In the genomic region with DNA sequence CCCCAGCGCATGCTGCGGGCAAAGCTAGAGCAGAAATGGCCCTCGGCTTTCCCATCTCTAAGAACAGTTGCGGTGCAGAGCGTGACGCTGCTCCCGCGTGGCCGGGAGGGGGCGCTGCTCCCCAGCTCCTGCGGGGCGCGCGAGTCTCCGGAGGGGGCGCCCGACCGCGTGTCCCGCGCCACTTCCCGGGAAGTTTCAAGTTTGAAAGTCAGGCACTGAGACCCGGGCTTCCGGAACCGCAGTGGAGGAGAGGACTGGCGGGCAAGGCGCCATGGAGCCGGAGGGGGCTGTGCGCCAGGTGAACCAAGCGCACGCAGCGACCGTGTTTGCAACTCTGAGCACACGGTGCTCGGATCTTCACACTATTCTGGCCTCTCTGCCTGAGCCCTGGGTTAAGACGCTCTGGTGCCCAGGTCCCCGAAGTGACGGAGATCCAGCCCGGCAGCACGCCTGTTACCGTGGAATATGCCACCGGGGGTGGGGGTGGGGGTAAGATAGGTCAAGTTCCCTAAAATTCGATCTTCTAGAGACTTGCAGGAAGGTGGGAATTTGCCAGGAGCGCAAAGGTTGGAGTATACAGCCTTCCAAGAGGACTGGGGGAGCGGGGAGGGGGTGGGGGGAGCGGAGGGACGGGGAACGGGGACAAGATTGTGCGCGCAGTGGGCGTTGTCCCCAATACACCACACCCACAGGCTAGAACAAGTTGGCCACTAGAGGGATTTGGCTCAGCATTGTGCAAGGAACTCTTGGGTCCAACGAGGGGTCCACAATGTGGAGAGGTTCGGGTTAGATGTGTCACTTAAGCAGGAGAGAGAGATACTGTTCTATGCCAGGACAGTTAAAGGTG, we compare ENCODE assay signal across 8 mouse cellular contexts. TPM values are rescaled to one million over a fixed set of nuclear protein-coding genes. Genes with fewer than 3 reads are reported as not detected.
DNase-seq lines count a peak whose midpoint lies in the region; ATAC-seq and TF ChIP-seq lines count a peak whose summit lies in the region.

A gene (plus strand): TSS at position 183 of the 847 bp plus-strand sequence.

- H3K27ac ChIP-seq in hindbrain, embryonic 10.5 days: peak within 1 kb of the TSS; percentile 89

- H3K36me3 ChIP-seq in hindbrain, embryonic 10.5 days: peaks cover 35% of the 10 kb centered on the region

- in situ Hi-C loops in Patski (cut with MboI; ENCODE audit: low pct_unique_long_range_greater_than_20kb): no loop called here

- H3K27me3 ChIP-seq in Patski: no peaks in the 10 kb centered on the region
- H3K27me3 ChIP-seq in hindbrain, embryonic 10.5 days (ENCODE audit: insufficient read depth, poor library complexity, severe bottlenecking): no peaks in the 10 kb centered on the region

- no peaks in the 10 kb centered on the region for H3K9me3 ChIP-seq in hindbrain, embryonic 10.5 days

- under 1% methylated on average over 53 of the region's 53 CpGs for WGBS in hindbrain, embryonic 10.5 days

- POLR2A ChIA-PET in Patski (lab: Charles Lee): interaction anchor here (0.9 kb wide), 1 partner anchor 10 kb away, joined by 4 read pairs; no protein-coding TSS in a partner anchor

- peaks cover 32% of the 10 kb centered on the region for H3K4me1 ChIP-seq in hindbrain, embryonic 10.5 days (replicated peaks)

- CTCF ChIA-PET in Patski (lab: Charles Lee): interaction anchor here (0.8 to 1.2 kb wide), 3 partner anchors 10 to 17 kb away, joined by 3 to 5 read pairs (median 3); no protein-coding TSS in a partner anchor

- H3K4me3 ChIP-seq in hindbrain, embryonic 10.5 days: peak within 1 kb of the TSS; percentile 67

- TF ChIP-seq CTCF in Patski (IDR thresholded peaks at IDR 0.05): no peak

- no peak for DNase-seq in Patski (ENCODE audit: low read depth, low spot score)
- peak; percentile 74 for DNase-seq in cerebellum, adult 9-10 months
- peak; percentile 89 for DNase-seq in hindbrain, embryonic 10.5 days (ENCODE audit: low spot score)
- DNase-seq in layer of hippocampus, postnatal 14 days (ENCODE audit: low spot score in 2 of 2): peak; percentile 75 to 80
- peak; percentile 88 for DNase-seq in lung, postnatal 36 days
- DNase-seq in retina, adult 2 months (ENCODE audit: low read depth, low spot score): peak; percentile 48
- DNase-seq in thymus, postnatal 36 days: peak; percentile 78 to 81

- peak; percentile 57 for ATAC-seq in Patski
- ATAC-seq in frontal cortex, adult (ENCODE audit: low TSS enrichment): peak; percentile 90

RNA-seq across cellular contexts. Expression of the gene that starts here (rescaled TPM):
- 8.2 TPM for polyA plus RNA-seq in Patski (2021)
- 9.7 TPM in 2 replicates for polyA plus RNA-seq in hindbrain, embryonic 10.5 days (2016; fragmentation: Nextera tagmentation; extraction: Ambion mirVana)
- total RNA-seq in layer of hippocampus, postnatal 14 days (2021): 1 to 10 TPM; 1.2 to 2.3 TPM
